Mouse (Mus musculus): ENCODE measurements around the gene Zbtb16. TPM values are rescaled to one million over a fixed set of nuclear protein-coding genes. Genes with fewer than 3 reads are reported as not detected.

Gene Zbtb16
- polyA plus RNA-seq, 1 experiment = not detected

DNA sequence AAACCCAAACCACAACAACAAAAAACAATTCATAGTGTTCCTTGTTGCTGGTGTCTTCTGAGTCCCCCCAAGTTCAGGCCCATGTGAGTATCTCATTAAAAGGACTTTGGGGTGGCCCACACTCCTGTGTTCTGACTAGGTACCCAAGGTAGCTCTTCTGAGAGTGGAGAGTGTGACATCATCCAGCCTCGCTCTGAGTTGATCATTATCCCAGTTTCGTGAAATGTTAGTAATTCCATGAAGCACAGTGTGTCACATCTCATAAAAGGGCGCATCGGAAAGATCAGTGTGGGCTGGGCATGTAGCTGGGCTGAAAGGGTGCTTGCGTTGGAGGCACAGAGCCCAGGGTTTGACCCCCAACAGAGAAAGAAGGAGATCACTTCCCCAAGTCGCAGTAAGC is 38.0 kb downstream of the Zbtb16 start:
- WGBS = 81% methylated on average over 6 of the region's 6 CpGs
- TF ChIP-seq CTCF (IDR thresholded peaks at IDR 0.05; ENCODE audit: insufficient read depth, low read depth, low read length) (no peak), POLR2A (IDR thresholded peaks at IDR 0.05; ENCODE audit: insufficient read depth, low read depth, low read length) (no peak)
- Histone ChIP-seq H3K27ac (ENCODE audit: insufficient read depth, low read depth, low read length) (no peak overlapping the region), H3K4me1 (ENCODE audit: control insufficient read depth, insufficient read depth, low read length) (peaks cover 19% of the 10 kb centered on the region), H3K4me3 (ENCODE audit: insufficient read depth, low read depth, low read length) (no peak overlapping the region)

DNA sequence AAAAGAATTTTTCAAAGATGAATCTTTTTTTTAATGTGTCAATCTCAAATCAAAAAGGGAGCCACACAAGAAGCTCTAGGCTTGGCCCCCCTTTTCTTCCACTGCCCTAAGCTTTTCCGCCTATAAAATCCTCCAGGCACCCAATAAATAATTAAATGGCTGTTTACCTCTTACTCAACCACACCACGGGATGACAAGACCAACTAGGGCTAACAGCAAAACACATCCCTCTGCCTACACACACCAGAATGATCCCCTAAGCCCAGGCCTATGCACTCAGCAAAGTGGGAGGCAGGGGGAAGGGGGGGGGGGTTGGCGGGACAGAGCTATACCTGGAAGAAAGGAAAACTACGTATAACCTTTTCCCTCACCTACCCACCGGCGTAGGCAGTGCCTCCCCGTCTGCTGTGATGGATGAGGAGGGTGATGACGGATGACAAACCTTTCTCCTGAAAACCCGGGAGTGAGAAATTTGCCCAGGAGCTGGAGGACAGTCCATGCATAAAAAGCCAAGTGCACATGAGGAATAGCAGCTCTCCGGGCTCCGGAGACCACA is 39.7 kb downstream of the Zbtb16 start:
- Histone ChIP-seq H3K27ac (ENCODE audit: insufficient read depth, low read depth, low read length) (no peak overlapping the region), H3K4me3 (ENCODE audit: insufficient read depth, low read depth, low read length) (no peak overlapping the region), H3K4me1 (ENCODE audit: control insufficient read depth, insufficient read depth, low read length) (peaks cover 19% of the 10 kb centered on the region)
- WGBS = 67% methylated on average over 11 of the region's 11 CpGs
- TF ChIP-seq CTCF (IDR thresholded peaks at IDR 0.05; ENCODE audit: insufficient read depth, low read depth, low read length) (no peak), POLR2A (IDR thresholded peaks at IDR 0.05; ENCODE audit: insufficient read depth, low read depth, low read length) (no peak)

DNA sequence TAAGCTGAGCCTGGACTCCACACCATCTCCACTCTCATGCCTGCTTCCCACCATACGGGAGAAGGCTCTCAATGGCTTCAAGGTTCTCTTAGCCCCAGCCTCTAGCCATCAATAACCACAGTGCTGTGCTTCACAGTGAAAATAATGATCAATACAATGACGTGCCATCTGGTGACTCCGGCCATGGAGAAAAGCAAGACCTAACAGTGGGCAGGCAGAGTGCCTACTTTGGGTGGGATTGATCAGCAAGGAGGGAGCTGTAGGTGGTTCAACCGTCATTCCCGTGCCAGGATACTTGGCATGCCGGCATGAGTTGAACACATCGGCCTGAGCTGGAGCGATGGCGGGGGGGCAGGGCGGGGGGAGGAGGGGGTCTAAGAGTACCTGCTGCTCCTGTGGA is 40.3 kb downstream of the Zbtb16 start:
- WGBS = 72% methylated on average over 10 of the region's 10 CpGs
- Histone ChIP-seq H3K4me3 (ENCODE audit: insufficient read depth, low read depth, low read length) (no peak overlapping the region), H3K27ac (ENCODE audit: insufficient read depth, low read depth, low read length) (no peak overlapping the region), H3K4me1 (ENCODE audit: control insufficient read depth, insufficient read depth, low read length) (peaks cover 19% of the 10 kb centered on the region)
- TF ChIP-seq CTCF (IDR thresholded peaks at IDR 0.05; ENCODE audit: insufficient read depth, low read depth, low read length) (no peak), POLR2A (IDR thresholded peaks at IDR 0.05; ENCODE audit: insufficient read depth, low read depth, low read length) (no peak)

DNA sequence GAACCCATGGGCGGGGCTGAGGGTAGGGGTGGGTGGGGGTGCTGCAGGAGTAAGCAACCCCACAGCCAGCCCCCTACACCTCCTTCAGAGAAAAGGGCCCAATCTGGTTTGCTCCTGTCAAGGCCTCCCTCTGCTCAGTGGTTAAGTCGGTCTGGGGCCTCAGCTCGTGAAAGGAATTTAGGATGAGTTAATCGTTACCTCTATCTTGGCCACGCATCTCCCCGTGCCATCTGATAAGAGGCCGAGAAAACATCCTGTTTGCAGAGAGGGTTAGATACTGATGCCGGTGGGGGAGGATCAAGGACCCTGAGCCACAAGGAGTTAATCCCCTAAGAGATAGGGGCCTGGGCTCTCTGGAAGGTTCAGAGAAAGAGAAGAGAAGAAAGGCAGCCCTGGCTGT is 40.9 kb downstream of the Zbtb16 start:
- no peak for TF ChIP-seq POLR2A (IDR thresholded peaks at IDR 0.05; ENCODE audit: insufficient read depth, low read depth, low read length)
- no peak for TF ChIP-seq CTCF (IDR thresholded peaks at IDR 0.05; ENCODE audit: insufficient read depth, low read depth, low read length)
- Histone ChIP-seq H3K4me3 (ENCODE audit: insufficient read depth, low read depth, low read length) (no peak overlapping the region), H3K27ac (ENCODE audit: insufficient read depth, low read depth, low read length) (no peak overlapping the region), H3K4me1 (ENCODE audit: control insufficient read depth, insufficient read depth, low read length) (peaks cover 19% of the 10 kb centered on the region)
- 69% methylated on average over 8 of the region's 8 CpGs for WGBS

DNA sequence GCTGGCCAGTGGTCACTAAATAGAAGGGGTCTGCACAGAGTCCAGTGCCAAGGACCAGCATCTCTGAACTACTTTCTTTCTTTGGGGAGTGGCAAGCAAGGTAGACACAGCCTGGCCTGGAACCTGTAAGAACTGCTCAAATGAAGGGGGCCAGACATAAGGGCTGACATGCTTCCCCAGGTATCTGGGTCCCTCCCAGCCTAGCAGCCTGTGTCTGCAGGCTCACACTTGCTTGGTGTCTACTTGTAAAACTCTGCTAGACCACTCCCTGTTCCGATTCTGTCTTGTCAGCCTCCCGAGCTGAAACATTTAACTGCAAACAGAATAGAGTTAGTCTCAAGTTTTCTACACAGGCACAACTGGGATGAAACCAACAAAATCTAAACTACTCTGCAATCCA is 41.6 kb downstream of the Zbtb16 start:
- H3K4me1 ChIP-seq (ENCODE audit: control insufficient read depth, insufficient read depth, low read length) = peaks cover 20% of the 10 kb centered on the region
- H3K27ac ChIP-seq (ENCODE audit: insufficient read depth, low read depth, low read length) = no peak overlapping the region
- no peak for TF ChIP-seq POLR2A (IDR thresholded peaks at IDR 0.05; ENCODE audit: insufficient read depth, low read depth, low read length)
- TF ChIP-seq CTCF (IDR thresholded peaks at IDR 0.05; ENCODE audit: insufficient read depth, low read depth, low read length) = no peak
- H3K4me3 ChIP-seq (ENCODE audit: insufficient read depth, low read depth, low read length) = no peak overlapping the region
- 79% methylated on average over 2 of the region's 2 CpGs for WGBS

DNA sequence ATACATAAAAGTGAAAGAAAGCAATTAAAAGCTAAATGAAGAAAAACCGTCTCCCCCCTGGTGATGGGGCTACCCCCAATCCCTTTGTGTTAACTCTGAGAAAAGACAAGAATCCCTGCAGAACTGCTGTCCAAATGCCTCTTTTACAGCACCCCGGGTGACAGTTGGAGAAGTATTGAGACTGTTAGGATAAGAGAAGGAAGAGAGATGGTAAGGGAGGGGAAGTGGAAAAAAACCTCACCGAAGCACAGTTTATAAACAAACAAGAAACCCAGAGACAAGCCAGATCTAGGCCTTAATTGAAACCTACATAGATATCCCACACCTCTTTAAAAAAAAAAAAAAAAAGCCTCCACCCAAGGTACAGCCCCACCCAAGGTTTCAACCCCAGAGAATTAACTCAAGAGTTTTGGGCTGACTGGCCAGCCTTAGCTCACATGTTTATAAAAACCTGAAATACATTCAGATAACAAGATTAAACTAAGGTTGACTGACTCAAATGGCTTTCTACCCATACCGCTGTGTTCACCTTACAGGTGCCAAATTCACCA is 42.3 kb downstream of the Zbtb16 start:
- TF ChIP-seq CTCF (IDR thresholded peaks at IDR 0.05; ENCODE audit: insufficient read depth, low read depth, low read length) = no peak
- no peak for TF ChIP-seq POLR2A (IDR thresholded peaks at IDR 0.05; ENCODE audit: insufficient read depth, low read depth, low read length)

DNA sequence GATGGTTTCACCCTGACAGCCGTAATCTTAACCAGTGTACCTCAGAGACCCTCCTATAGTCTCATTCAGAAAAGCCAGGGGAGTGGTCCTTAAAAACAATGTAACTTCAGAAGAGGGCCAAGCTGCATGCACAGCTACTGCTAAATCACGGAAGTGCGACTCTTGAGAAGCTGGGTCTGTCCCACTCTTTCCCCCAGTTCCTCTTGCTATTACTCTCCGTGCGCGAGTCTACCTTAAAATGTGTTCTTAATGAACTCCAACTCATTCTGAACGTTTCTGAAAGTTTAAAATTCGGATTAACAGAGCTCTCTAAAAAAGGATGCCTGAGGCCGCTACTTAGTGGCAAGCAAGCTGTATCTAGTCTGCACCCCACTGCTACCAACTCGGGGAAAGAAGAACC is 45.4 kb downstream of the Zbtb16 start:
- H3K27ac ChIP-seq (ENCODE audit: insufficient read depth, low read depth, low read length) = no peak overlapping the region
- no peak overlapping the region for H3K4me3 ChIP-seq (ENCODE audit: insufficient read depth, low read depth, low read length)
- peaks cover 21% of the 10 kb centered on the region for H3K4me1 ChIP-seq (ENCODE audit: control insufficient read depth, insufficient read depth, low read length)
- 86% methylated on average over 10 of the region's 10 CpGs for WGBS
- TF ChIP-seq POLR2A (IDR thresholded peaks at IDR 0.05; ENCODE audit: insufficient read depth, low read depth, low read length) (no peak), CTCF (IDR thresholded peaks at IDR 0.05; ENCODE audit: insufficient read depth, low read depth, low read length) (no peak)

More for the DNA sequence above, 42.3 kb downstream of the Zbtb16 start:
- Histone ChIP-seq H3K27ac (ENCODE audit: insufficient read depth, low read depth, low read length) (no peak overlapping the region), H3K4me1 (ENCODE audit: control insufficient read depth, insufficient read depth, low read length) (peaks cover 25% of the 10 kb centered on the region), H3K4me3 (ENCODE audit: insufficient read depth, low read depth, low read length) (no peak overlapping the region)
- 72% methylated on average over 4 of the region's 4 CpGs for WGBS

DNA sequence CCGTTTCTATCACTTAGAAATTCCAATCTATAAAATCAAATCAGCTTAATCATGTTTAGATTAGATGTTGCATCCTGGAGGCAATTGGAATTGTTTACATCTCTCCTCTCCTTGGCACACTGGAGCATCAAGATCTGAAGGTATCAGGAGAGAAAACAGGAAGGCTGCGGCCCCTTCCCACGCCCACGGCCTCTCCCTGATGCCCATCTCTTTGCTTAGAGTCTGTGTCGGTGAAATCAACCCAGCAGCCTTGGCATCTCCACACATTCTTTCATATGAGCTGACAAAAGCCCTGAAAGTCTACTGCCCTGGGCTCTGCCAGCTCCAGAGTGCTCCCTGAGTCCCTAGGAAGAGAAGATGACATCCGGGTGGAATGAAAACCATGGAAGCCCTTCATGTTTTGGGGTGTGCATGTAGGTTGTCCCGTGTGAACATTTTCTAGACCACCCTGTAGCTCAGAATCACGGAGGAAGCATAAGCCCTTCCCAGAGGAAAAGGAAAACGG is 48.1 kb downstream of the Zbtb16 start:
- TF ChIP-seq POLR2A (IDR thresholded peaks at IDR 0.05; ENCODE audit: insufficient read depth, low read depth, low read length) (no peak), CTCF (IDR thresholded peaks at IDR 0.05; ENCODE audit: insufficient read depth, low read depth, low read length) (no peak)
- no peak overlapping the region for H3K27ac ChIP-seq (ENCODE audit: insufficient read depth, low read depth, low read length)
- WGBS = 66% methylated on average over 9 of the region's 9 CpGs
- no peak overlapping the region for H3K4me3 ChIP-seq (ENCODE audit: insufficient read depth, low read depth, low read length)
- peaks cover 20% of the 10 kb centered on the region for H3K4me1 ChIP-seq (ENCODE audit: control insufficient read depth, insufficient read depth, low read length)

DNA sequence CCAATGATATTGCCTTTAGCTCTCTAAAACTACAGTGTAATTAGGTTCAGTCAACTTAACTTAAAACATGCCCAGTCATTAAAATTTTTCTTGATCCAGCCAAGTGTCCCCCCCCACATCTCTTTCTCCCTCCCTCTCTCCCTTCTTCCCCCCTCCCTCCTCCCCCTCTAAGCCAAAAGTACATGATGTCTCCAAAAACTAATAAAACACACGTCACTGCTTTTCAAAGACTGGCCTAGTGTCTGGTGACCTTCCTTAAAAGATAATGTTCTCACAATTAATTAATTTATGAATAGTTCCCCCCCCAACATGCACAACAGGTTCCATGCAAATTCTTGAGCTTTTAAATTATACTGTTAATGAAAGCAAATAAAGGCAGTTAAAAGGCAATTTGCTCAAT is 48.7 kb downstream of the Zbtb16 start:
- TF ChIP-seq POLR2A (IDR thresholded peaks at IDR 0.05; ENCODE audit: insufficient read depth, low read depth, low read length) = no peak
- no peak for TF ChIP-seq CTCF (IDR thresholded peaks at IDR 0.05; ENCODE audit: insufficient read depth, low read depth, low read length)
- 62% methylated on average over 1 of the region's 1 CpGs for WGBS
- Histone ChIP-seq H3K27ac (ENCODE audit: insufficient read depth, low read depth, low read length) (no peak overlapping the region), H3K4me1 (ENCODE audit: control insufficient read depth, insufficient read depth, low read length) (peaks cover 23% of the 10 kb centered on the region), H3K4me3 (ENCODE audit: insufficient read depth, low read depth, low read length) (no peak overlapping the region)

Data from olfactory bulb, adult 2 months (tissue).